Mouse (Mus musculus): ENCODE measurements around the gene Rad9a. TPM values are rescaled to one million over a fixed set of nuclear protein-coding genes. Genes with fewer than 3 reads are reported as not detected.

Gene Rad9a
- polyA plus RNA-seq, 1 experiment from 2014 or later = 9.0 TPM

DNA sequence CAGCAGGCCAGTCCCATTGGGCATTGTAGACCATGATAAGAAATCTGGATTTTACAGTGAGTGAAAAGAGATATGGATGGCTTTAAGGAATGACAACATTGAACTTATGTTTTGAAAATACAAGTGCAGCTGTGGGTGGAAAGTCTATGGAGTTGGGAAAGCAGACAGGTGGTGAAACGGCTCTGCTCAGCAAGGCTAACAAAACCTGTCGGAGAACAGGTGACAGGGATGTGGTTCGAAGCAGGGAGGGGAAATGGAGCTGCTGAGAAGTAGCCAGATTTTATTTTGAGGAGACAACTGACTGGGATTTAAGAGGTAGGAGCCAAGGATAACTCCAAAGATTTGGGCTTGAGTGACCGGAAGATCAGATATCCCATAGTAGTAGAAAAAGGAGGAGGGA is 33.1 kb upstream of the Rad9a start:
- ATAC-seq (no peak), DNase-seq (no peak)
- Histone ChIP-seq H3K9me3 (ENCODE audit: low read length) (no peaks in the 10 kb centered on the region), H3K4me2 (ENCODE audit: low read depth, low read length) (no peak overlapping the region), H3K4me3 (ENCODE audit: low read depth, low read length) (no peak overlapping the region), H3K4me1 (ENCODE audit: insufficient read depth) (peaks cover 24% of the 10 kb centered on the region), H3K27ac (ENCODE audit: low read depth) (no peak overlapping the region), H3K9ac (replicated peaks) (no peak overlapping the region), H3K27me3 (ENCODE audit: insufficient read depth, low read length) (no peaks in the 10 kb centered on the region), H3K36me3 (replicated peaks; ENCODE audit: insufficient read depth, low read length) (no peaks in the 10 kb centered on the region)
- TF ChIP-seq EP300 (IDR thresholded peaks at IDR 0.05; ENCODE audit: low read depth) = no peak
- TF ChIP-seq CTCF (IDR thresholded peaks at IDR 0.05; ENCODE audit: low read depth) = no peak
- 70% methylated on average over 4 of the region's 4 CpGs for WGBS (ENCODE audit: insufficient replicate concordance)

DNA sequence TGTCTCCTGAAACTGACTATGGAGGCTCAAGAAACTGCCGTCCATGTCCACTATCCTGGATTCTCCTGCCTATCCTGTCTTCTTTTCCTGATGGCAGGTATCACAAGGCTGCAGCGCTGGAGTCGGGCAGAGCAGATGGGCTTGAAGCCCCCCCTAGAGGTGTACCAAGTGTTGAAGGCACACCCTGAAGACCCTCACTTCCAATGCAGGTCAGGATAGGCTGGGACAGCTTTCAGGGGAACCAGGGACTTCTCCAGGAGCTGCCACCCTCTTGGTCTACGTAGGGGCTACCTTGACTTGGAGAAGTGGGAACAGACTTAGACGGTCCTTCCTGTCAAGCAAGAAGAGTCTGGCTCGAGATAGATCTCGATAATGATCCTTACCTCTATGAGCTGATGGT is 31.2 kb upstream of the Rad9a start:
- H3K9me3 ChIP-seq (ENCODE audit: low read length) = no peaks in the 10 kb centered on the region
- ATAC-seq (no peak), DNase-seq (no peak)
- H3K9ac ChIP-seq (replicated peaks) = peak overlapping the region; percentile 64; the same call in 1 of the 2 replicates
- H3K27me3 ChIP-seq (ENCODE audit: insufficient read depth, low read length) = no peaks in the 10 kb centered on the region
- TF ChIP-seq CTCF (IDR thresholded peaks at IDR 0.05; ENCODE audit: low read depth) = no peak
- TF ChIP-seq EP300 (IDR thresholded peaks at IDR 0.05; ENCODE audit: low read depth) = no peak
- H3K4me2 ChIP-seq (ENCODE audit: low read depth, low read length) = peak overlapping the region; percentile 73
- 77% methylated on average over 7 of the region's 7 CpGs for WGBS (ENCODE audit: insufficient replicate concordance)
- H3K36me3 ChIP-seq (replicated peaks; ENCODE audit: insufficient read depth, low read length) = no peaks in the 10 kb centered on the region
- peaks cover 32% of the 10 kb centered on the region for H3K4me1 ChIP-seq (ENCODE audit: insufficient read depth)
- H3K27ac ChIP-seq (ENCODE audit: low read depth) = peak overlapping the region; percentile 97
- H3K4me3 ChIP-seq (ENCODE audit: low read depth, low read length) = peak overlapping the region; percentile 56; the same call in 1 of the 2 replicates

DNA sequence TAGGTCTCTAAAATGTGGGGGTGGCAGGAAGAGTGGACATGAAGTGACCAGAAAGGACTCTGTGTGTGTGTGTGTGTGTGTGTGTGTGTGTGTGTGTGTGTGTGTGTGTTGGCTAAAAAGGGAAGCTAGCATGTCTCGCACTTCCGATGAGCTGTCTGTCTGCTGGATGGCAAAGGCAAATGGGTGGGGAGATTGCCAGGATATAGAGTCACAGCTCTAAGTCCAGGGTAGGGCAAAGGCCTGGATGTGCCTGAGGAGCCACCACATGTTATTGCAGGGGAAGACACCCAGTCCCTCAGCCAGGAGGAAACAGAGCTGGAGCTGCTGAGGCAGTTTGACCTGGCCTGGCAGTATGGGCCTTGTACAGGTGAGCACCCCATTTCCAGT is 30.7 kb upstream of the Rad9a start:
- H3K27ac ChIP-seq (ENCODE audit: low read depth) = peak overlapping the region; percentile 97
- peak overlapping the region; percentile 73 for H3K4me2 ChIP-seq (ENCODE audit: low read depth, low read length)
- no peak for TF ChIP-seq EP300 (IDR thresholded peaks at IDR 0.05; ENCODE audit: low read depth)
- TF ChIP-seq CTCF (IDR thresholded peaks at IDR 0.05; ENCODE audit: low read depth) = no peak
- no peaks in the 10 kb centered on the region for H3K36me3 ChIP-seq (replicated peaks; ENCODE audit: insufficient read depth, low read length)
- ATAC-seq (peak; percentile 57), DNase-seq (no peak)
- peak overlapping the region; percentile 64 for H3K9ac ChIP-seq (replicated peaks)
- H3K4me1 ChIP-seq (ENCODE audit: insufficient read depth) = peaks cover 35% of the 10 kb centered on the region
- no peaks in the 10 kb centered on the region for H3K9me3 ChIP-seq (ENCODE audit: low read length)
- peak overlapping the region; percentile 56 for H3K4me3 ChIP-seq (ENCODE audit: low read depth, low read length)
- H3K27me3 ChIP-seq (ENCODE audit: insufficient read depth, low read length) = no peaks in the 10 kb centered on the region
- WGBS (ENCODE audit: insufficient replicate concordance) = 7% methylated on average over 2 of the region's 2 CpGs

DNA sequence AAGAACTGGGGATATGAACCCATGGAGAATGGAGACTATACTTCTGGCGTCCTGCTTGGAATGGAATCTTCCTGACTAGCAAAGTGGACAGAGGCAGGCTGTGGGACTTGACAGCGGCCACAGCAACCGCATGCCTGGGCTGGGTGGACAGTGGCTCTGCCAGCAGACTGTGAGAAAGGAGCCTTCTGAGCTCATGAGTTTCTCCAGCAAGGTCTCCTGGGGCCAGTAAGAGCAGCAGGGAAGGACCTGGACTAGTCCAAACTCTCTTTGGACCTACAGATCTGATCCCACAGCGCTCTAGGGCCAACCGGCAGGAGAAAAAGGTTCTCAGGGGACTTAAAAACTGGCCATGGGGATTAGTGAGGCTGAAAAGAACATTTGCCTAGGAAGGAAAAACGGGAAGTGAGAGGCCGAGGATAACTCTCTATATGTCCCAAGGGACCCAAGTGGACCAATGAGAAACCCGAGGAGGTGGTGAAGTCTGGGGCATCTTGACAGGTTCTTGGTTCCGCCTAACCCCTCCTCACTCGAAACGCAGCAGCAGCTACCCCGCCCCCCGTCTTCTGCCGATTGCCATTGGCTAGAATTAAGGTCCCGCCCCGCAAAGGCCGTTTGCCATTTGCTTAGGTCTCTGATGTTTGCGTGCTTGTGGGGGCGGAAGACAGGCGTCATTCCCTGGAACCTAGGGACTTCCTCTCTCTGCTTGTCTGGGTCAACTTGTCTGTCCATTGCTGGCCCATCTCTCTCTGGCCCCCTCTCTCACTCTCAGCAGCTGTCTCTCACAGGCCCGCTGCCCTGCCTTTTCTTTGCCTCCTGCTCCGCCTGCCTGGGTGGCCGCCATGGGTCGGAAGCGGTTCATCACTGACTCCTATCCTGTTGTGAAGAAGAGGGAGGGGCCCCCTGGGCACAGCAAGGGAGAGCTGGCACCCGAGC is 30.1 kb upstream of the Rad9a start, which contains the start of gene Pold4:
Pold4 (plus strand) TSS at position 647 of the 933 bp plus-strand sequence.
- H3K4me1 ChIP-seq (ENCODE audit: insufficient read depth) = peaks cover 35% of the 10 kb centered on the region
- H3K36me3 ChIP-seq (replicated peaks; ENCODE audit: insufficient read depth, low read length) = no peaks in the 10 kb centered on the region
- H3K9me3 ChIP-seq (ENCODE audit: low read length) = no peaks in the 10 kb centered on the region
- peak; percentile 96 for DNase-seq
- peak within 1 kb of the TSS; percentile 73 for H3K4me2 ChIP-seq (ENCODE audit: low read depth, low read length)
- TF ChIP-seq CTCF (IDR thresholded peaks at IDR 0.05; ENCODE audit: low read depth) (0 out of 2 replicates have a peak, but pooled peaks have one; percentile 5), EP300 (IDR thresholded peaks at IDR 0.05; ENCODE audit: low read depth) (peak; percentile 57; the same call in 1 of the 2 replicates)
- H3K27me3 ChIP-seq (ENCODE audit: insufficient read depth, low read length) = no peaks in the 10 kb centered on the region
- peak; percentile 91 for ATAC-seq
- peak within 1 kb of the TSS; percentile 64 for H3K9ac ChIP-seq (replicated peaks)
- WGBS (ENCODE audit: insufficient replicate concordance) = 11% methylated on average over 26 of the region's 26 CpGs
- H3K4me3 ChIP-seq (ENCODE audit: low read depth, low read length) = peak within 1 kb of the TSS; percentile 56
- H3K27ac ChIP-seq (ENCODE audit: low read depth) = peak within 1 kb of the TSS; percentile 97

DNA sequence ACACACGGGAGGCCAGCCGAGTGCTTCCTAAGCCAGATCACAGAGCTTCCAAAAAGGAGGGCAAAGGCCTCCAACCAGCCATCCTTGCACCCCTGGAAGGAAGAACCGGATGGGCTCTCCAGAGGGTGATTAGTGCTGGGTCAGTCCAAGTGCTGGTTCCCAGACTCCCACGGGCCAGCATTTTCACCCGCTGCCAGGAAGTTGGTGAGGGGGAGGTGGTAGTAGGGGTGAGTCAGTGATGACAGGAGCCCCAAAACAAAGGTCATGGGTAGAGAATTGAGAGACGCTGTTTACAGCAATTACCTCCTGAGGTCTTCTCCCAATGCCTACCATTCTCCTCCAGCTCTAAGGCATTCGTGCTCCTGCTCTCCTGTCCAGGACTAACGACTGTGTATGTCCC is 29.0 kb upstream of the Rad9a start:
- no peak overlapping the region for H3K9ac ChIP-seq (replicated peaks)
- 67% methylated on average over 8 of the region's 8 CpGs for WGBS (ENCODE audit: insufficient replicate concordance)
- H3K27me3 ChIP-seq (ENCODE audit: insufficient read depth, low read length) = no peaks in the 10 kb centered on the region
- H3K4me3 ChIP-seq (ENCODE audit: low read depth, low read length) = no peak overlapping the region
- H3K9me3 ChIP-seq (ENCODE audit: low read length) = no peaks in the 10 kb centered on the region
- no peak for DNase-seq
- H3K4me1 ChIP-seq (ENCODE audit: insufficient read depth) = peaks cover 35% of the 10 kb centered on the region
- no peak for TF ChIP-seq EP300 (IDR thresholded peaks at IDR 0.05; ENCODE audit: low read depth)
- TF ChIP-seq CTCF (IDR thresholded peaks at IDR 0.05; ENCODE audit: low read depth) = no peak
- ATAC-seq = no peak
- peak overlapping the region; percentile 97 for H3K27ac ChIP-seq (ENCODE audit: low read depth)
- no peaks in the 10 kb centered on the region for H3K36me3 ChIP-seq (replicated peaks; ENCODE audit: insufficient read depth, low read length)
- H3K4me2 ChIP-seq (ENCODE audit: low read depth, low read length) = no peak overlapping the region

DNA sequence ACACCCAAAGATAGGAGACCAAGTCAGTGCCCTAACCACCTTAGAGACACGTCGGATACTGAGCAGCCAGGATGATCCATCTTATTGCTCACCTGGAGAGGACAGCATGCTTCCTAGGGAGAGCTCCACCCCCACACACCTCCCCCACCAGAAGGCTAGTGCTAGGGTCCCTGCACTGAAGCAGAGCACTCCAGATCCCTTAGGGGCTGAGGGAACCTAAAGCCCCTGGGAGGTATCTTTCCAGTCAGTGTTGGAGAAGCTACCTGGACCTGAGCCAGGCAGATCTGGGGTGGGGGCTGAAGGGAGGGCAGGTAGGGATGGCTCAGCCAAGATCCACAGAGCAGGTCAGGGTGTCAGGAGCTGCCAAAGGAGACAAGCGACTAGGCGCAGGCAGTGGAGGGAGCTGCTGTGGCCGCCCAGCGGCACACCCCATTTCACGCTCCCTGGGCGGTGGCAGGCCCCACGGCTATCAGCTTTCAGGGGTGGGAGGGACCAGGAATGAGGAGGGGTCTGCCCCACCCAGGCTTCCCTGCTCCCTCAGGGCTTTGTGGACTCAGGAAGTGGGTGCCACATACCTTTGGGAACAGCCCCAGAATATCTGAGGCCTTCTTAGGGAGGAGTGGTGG is 28.1 kb upstream of the Rad9a start:
- Histone ChIP-seq H3K36me3 (replicated peaks; ENCODE audit: insufficient read depth, low read length) (no peaks in the 10 kb centered on the region), H3K4me3 (ENCODE audit: low read depth, low read length) (no peak overlapping the region), H3K9ac (replicated peaks) (no peak overlapping the region), H3K4me1 (ENCODE audit: insufficient read depth) (peaks cover 35% of the 10 kb centered on the region), H3K4me2 (ENCODE audit: low read depth, low read length) (no peak overlapping the region), H3K27me3 (ENCODE audit: insufficient read depth, low read length) (no peaks in the 10 kb centered on the region), H3K9me3 (ENCODE audit: low read length) (no peaks in the 10 kb centered on the region), H3K27ac (ENCODE audit: low read depth) (no peak overlapping the region)
- WGBS (ENCODE audit: insufficient replicate concordance) = 61% methylated on average over 9 of the region's 9 CpGs
- DNase-seq (no peak), ATAC-seq (no peak)
- TF ChIP-seq CTCF (IDR thresholded peaks at IDR 0.05; ENCODE audit: low read depth) = no peak
- TF ChIP-seq EP300 (IDR thresholded peaks at IDR 0.05; ENCODE audit: low read depth) = no peak
